Mouse (Mus musculus) G1E (cell line): ENCODE measurements around the gene Atad3a.

Source experiments
- CTCF ChIP-seq: IDR thresholded peaks from 2 replicates; pipeline ENCODE4 v1.5.1; 2012; ENCODE audit warnings: low read depth, low read length, inconsistent platforms, mixed read lengths
- TAL1 ChIP-seq: conservative IDR thresholded peaks from 2 replicates; pipeline ENCODE4 v1.6.1; 2012; ENCODE audit warnings: low read depth, low read length, inconsistent platforms, mixed read lengths

DNA sequence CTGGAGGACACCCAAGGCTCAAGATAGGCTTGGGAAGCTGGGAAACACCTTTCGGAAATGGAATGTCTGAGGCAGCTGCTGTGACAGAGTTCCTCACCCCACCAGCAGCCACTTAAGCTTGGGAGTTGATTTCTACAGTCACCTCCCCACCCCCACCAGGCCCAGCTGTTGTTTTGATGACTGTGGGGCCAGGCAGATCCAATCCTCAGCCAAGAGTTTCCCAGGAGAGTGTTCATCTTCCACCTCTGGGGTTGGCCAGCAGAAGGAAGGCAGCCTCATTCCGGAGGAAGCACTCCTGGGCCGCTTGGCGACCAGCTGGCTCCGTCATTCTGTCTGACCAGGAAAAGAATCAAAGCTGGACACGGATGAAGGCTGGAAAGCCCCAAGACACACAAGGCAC lies 20.0 kb upstream of the Atad3a start:
- no peak for TF ChIP-seq CTCF
- no peak for TF ChIP-seq TAL1
